Mouse (Mus musculus) brain, embryonic 14.5 days (tissue): ENCODE measurements around the gene Filip1l.

Source experiments
- CTCF ChIP-seq: fragments of 200-500 bp; IDR thresholded peaks from 2 replicates; pipeline ENCODE4 v1.5.1; 2012; ENCODE audit warnings: inconsistent platforms, mild to moderate bottlenecking, moderate library complexity, borderline replicate concordance; ENCODE audit not compliant: insufficient read depth, insufficient read length; ENCODE audit errors: extremely low read depth
- POLR2A ChIP-seq: fragments of 200-500 bp; IDR thresholded peaks from 2 replicates; pipeline ENCODE4 v1.6.1; 2012; ENCODE audit warnings: mild to moderate bottlenecking, inconsistent platforms, borderline replicate concordance; ENCODE audit not compliant: poor library complexity, insufficient read depth, insufficient read length, severe bottlenecking; ENCODE audit errors: extremely low read depth

GRCm38 (mm10) chr16:57558258-57558657 is 205.4 kb downstream of the Filip1l start:
- no peak for TF ChIP-seq CTCF
- TF ChIP-seq POLR2A, result no peak
